Mouse (Mus musculus): Measurements from ENCODE around the gene Mta3. TPM values are rescaled to one million over a fixed set of nuclear protein-coding genes. Genes with fewer than 3 reads are reported as not detected.

Gene Mta3
- polyA plus RNA-seq, 1 experiment, result 44.5 TPM

DNA sequence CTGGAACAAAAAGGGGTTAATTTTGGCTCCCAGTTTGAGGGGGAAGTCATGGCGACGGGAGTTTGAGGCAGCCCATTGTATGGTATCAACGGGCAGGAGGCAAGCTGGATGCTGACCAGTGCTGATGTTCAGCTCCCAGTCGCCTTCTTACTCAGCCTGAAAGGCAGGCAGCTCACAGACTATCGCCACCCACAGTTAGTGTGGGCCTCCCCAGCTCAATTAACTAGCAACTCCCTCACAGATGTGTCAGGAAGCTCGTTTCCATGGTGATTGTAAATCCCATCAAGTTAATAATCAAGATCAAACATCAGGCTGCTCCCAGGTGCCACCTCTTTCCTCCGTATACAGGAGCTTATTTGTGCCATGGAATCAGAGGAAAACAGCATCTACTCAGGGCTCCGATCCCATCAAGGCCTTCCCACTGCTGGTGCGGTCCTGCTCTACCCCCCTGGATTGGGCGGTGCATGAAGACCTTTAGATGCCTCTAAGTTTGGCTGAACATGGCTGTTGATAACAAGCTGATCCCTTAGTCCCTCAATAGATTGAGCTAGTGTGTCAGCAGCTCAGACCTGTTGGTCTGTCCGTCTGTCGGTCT is 143.2 kb downstream of the Mta3 start:
- no peak for TF ChIP-seq POLR2A (IDR thresholded peaks at IDR 0.05; ENCODE audit: control insufficient read depth, extremely low read depth, insufficient read depth, low read length, poor library complexity)
- no peak for TF ChIP-seq CTCF (IDR thresholded peaks at IDR 0.05; ENCODE audit: borderline replicate concordance, control insufficient read depth, extremely low read depth, insufficient read depth, low read length, poor library complexity)
- H3K36me3 ChIP-seq (ENCODE audit: control insufficient read depth, insufficient read depth, low read length), result no peaks in the 10 kb centered on the region
- H3K27me3 ChIP-seq (ENCODE audit: control insufficient read depth, insufficient read depth, low read length), result no peaks in the 10 kb centered on the region
- H3K27ac ChIP-seq (ENCODE audit: control insufficient read depth, insufficient read depth, low read length), result no peak overlapping the region
- peaks cover 27% of the 10 kb centered on the region for H3K4me1 ChIP-seq (replicated peaks; ENCODE audit: control insufficient read depth, insufficient read depth, low read length)
- DNase-seq, result no peak
- no peak overlapping the region for H3K4me3 ChIP-seq (ENCODE audit: control insufficient read depth, insufficient read depth, low read length)
- 87% methylated on average over 12 of the region's 12 CpGs for WGBS

DNA sequence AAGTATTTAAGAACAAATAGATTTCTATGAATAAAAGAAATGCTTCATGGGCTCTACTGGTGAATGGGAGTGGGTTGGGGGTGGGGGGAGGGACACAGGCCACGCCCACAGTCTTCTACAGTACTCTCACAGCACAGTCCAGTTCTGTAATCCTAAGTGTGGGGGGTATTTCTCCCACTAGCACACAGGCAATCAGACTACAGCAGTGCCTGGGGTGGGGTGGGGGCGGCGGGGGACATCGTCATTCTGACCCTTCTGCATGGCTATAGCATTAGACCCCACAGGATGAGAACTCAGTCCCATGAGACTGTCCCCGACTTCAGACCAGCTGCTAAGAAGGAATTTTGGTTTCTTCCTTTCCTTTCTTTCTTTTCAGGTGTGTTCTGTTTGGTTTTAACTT is 143.8 kb downstream of the Mta3 start:
- H3K4me1 ChIP-seq (replicated peaks; ENCODE audit: control insufficient read depth, insufficient read depth, low read length), result peaks cover 27% of the 10 kb centered on the region
- WGBS, result 86% methylated on average over 5 of the region's 5 CpGs
- no peak for TF ChIP-seq POLR2A (IDR thresholded peaks at IDR 0.05; ENCODE audit: control insufficient read depth, extremely low read depth, insufficient read depth, low read length, poor library complexity)
- no peak for TF ChIP-seq CTCF (IDR thresholded peaks at IDR 0.05; ENCODE audit: borderline replicate concordance, control insufficient read depth, extremely low read depth, insufficient read depth, low read length, poor library complexity)

GRCm38 (mm10) chr17:83850458-83850857 is 144.5 kb downstream of the Mta3 start:
- H3K4me3 ChIP-seq (ENCODE audit: control insufficient read depth, insufficient read depth, low read length), result no peak overlapping the region
- H3K27me3 ChIP-seq (ENCODE audit: control insufficient read depth, insufficient read depth, low read length), result no peaks in the 10 kb centered on the region
- H3K36me3 ChIP-seq (ENCODE audit: control insufficient read depth, insufficient read depth, low read length), result no peaks in the 10 kb centered on the region
- 26% methylated on average over 9 of the region's 9 CpGs for WGBS
- peak; percentile 67; the same call in 1 of the 2 replicates for TF ChIP-seq CTCF (IDR thresholded peaks at IDR 0.05; ENCODE audit: borderline replicate concordance, control insufficient read depth, extremely low read depth, insufficient read depth, low read length, poor library complexity)
- 0 out of 2 replicates have a peak, but pooled peaks have one; percentile 22 for TF ChIP-seq POLR2A (IDR thresholded peaks at IDR 0.05; ENCODE audit: control insufficient read depth, extremely low read depth, insufficient read depth, low read length, poor library complexity)
- H3K27ac ChIP-seq (ENCODE audit: control insufficient read depth, insufficient read depth, low read length), result no peak overlapping the region; the same call in 1 of the 2 replicates
- H3K4me1 ChIP-seq (replicated peaks; ENCODE audit: control insufficient read depth, insufficient read depth, low read length), result peaks cover 27% of the 10 kb centered on the region
- peak; percentile 87 for DNase-seq

More for the DNA sequence above, 143.8 kb downstream of the Mta3 start:
- no peaks in the 10 kb centered on the region for H3K36me3 ChIP-seq (ENCODE audit: control insufficient read depth, insufficient read depth, low read length)
- H3K27me3 ChIP-seq (ENCODE audit: control insufficient read depth, insufficient read depth, low read length), result no peaks in the 10 kb centered on the region
- H3K4me3 ChIP-seq (ENCODE audit: control insufficient read depth, insufficient read depth, low read length), result no peak overlapping the region
- no peak for DNase-seq
- no peak overlapping the region for H3K27ac ChIP-seq (ENCODE audit: control insufficient read depth, insufficient read depth, low read length)

DNA sequence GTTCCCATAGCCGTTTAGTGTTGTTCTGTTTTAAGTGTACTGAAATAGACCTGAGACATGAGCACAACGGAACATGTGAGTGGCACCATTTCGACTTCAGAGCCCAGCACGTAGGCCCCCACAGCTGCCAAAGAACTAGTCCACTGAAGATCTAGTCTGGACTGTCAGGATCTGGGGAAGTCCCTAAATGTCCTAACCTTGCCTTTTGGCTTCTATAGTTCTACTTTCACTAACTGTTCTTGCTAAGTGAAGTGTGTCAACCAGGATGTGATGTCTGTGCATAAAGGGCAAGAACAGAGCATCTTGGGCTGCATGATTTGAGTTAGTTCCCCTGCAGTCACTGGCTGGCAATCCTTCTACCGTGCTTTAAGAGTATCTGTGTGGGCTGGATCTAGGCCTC is 144.9 kb downstream of the Mta3 start:
- TF ChIP-seq CTCF (IDR thresholded peaks at IDR 0.05; ENCODE audit: borderline replicate concordance, control insufficient read depth, extremely low read depth, insufficient read depth, low read length, poor library complexity) (no peak), POLR2A (IDR thresholded peaks at IDR 0.05; ENCODE audit: control insufficient read depth, extremely low read depth, insufficient read depth, low read length, poor library complexity) (no peak)
- no peaks in the 10 kb centered on the region for H3K27me3 ChIP-seq (ENCODE audit: control insufficient read depth, insufficient read depth, low read length)
- WGBS, result 81% methylated on average over 5 of the region's 5 CpGs
- DNase-seq, result no peak
- peaks cover 25% of the 10 kb centered on the region for H3K4me1 ChIP-seq (replicated peaks; ENCODE audit: control insufficient read depth, insufficient read depth, low read length)
- H3K36me3 ChIP-seq (ENCODE audit: control insufficient read depth, insufficient read depth, low read length), result no peaks in the 10 kb centered on the region
- no peak overlapping the region for H3K4me3 ChIP-seq (ENCODE audit: control insufficient read depth, insufficient read depth, low read length)
- no peak overlapping the region for H3K27ac ChIP-seq (ENCODE audit: control insufficient read depth, insufficient read depth, low read length)

DNA sequence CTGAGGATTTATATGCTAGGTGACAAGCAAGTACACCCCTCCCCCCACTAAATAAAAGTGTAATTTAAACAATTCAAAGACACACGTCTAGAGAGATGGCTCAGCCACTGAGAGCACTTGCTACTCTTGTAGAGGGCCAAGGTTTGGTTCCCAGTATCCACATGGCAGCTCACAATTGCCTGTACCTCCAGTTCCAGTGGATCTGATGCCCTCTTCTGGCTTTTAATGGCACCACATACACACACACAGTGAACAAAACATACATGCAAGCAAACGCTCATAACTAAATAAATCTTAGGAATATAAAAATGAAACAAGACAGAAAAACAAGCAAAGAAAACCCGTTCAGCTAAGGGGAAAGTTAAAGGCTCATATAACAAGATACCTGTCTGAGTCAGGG is 147.9 kb downstream of the Mta3 start:
- H3K4me3 ChIP-seq (ENCODE audit: control insufficient read depth, insufficient read depth, low read length), result no peak overlapping the region
- no peak overlapping the region for H3K27ac ChIP-seq (ENCODE audit: control insufficient read depth, insufficient read depth, low read length)
- WGBS, result 84% methylated on average over 3 of the region's 3 CpGs
- H3K27me3 ChIP-seq (ENCODE audit: control insufficient read depth, insufficient read depth, low read length), result no peaks in the 10 kb centered on the region
- peaks cover 8% of the 10 kb centered on the region; the same call in 1 of the 2 replicates for H3K4me1 ChIP-seq (replicated peaks; ENCODE audit: control insufficient read depth, insufficient read depth, low read length)
- TF ChIP-seq POLR2A (IDR thresholded peaks at IDR 0.05; ENCODE audit: control insufficient read depth, extremely low read depth, insufficient read depth, low read length, poor library complexity) (no peak), CTCF (IDR thresholded peaks at IDR 0.05; ENCODE audit: borderline replicate concordance, control insufficient read depth, extremely low read depth, insufficient read depth, low read length, poor library complexity) (no peak)
- DNase-seq, result no peak
- H3K36me3 ChIP-seq (ENCODE audit: control insufficient read depth, insufficient read depth, low read length), result no peaks in the 10 kb centered on the region

GRCm38 (mm10) chr17:83854284-83854918 is 148.4 kb downstream of the Mta3 start:
- H3K4me1 ChIP-seq (replicated peaks; ENCODE audit: control insufficient read depth, insufficient read depth, low read length), result peaks cover 6% of the 10 kb centered on the region; the same call in 1 of the 2 replicates
- no peak for TF ChIP-seq CTCF (IDR thresholded peaks at IDR 0.05; ENCODE audit: borderline replicate concordance, control insufficient read depth, extremely low read depth, insufficient read depth, low read length, poor library complexity)
- no peak for TF ChIP-seq POLR2A (IDR thresholded peaks at IDR 0.05; ENCODE audit: control insufficient read depth, extremely low read depth, insufficient read depth, low read length, poor library complexity)
- H3K27me3 ChIP-seq (ENCODE audit: control insufficient read depth, insufficient read depth, low read length), result no peaks in the 10 kb centered on the region
- no peaks in the 10 kb centered on the region for H3K36me3 ChIP-seq (ENCODE audit: control insufficient read depth, insufficient read depth, low read length)
- no peak for DNase-seq
- H3K27ac ChIP-seq (ENCODE audit: control insufficient read depth, insufficient read depth, low read length), result no peak overlapping the region
- 75% methylated on average over 12 of the region's 12 CpGs for WGBS
- no peak overlapping the region for H3K4me3 ChIP-seq (ENCODE audit: control insufficient read depth, insufficient read depth, low read length)

All from thymus, adult 2 months (tissue).